Mouse (Mus musculus) hindbrain, embryonic 10.5 days (tissue): ENCODE results near the gene Pcsk4. TPM values are rescaled to one million over a fixed set of nuclear protein-coding genes. Genes with fewer than 3 reads are reported as not detected.

ENCODE experiments used
- DNase-seq: peaks from one replicate; pipeline ENCODE4 v3.0.0-alpha.2; 2017; ENCODE audit warnings: low spot score
- H3K27ac ChIP-seq: fragments of 300-500 bp; sonication (generic); 2 replicates; pipeline ENCODE4 v1.5.1; 2016; ENCODE audit warnings: mild to moderate bottlenecking, moderate library complexity
- H3K27me3 ChIP-seq: fragments of 300-500 bp; sonication (generic); 2 replicates; pipeline ENCODE4 v1.6.1; 2016; ENCODE audit warnings: mild to moderate bottlenecking; ENCODE audit not compliant: poor library complexity, insufficient read depth, severe bottlenecking
- H3K36me3 ChIP-seq: fragments of 300-500 bp; sonication (generic); 2 replicates; pipeline ENCODE4 v1.6.1; 2016; ENCODE audit warnings: mild to moderate bottlenecking, moderate library complexity
- H3K4me1 ChIP-seq: fragments of 300-500 bp; sonication (generic); replicated peaks from 2 replicates; pipeline ENCODE4 v1.6.1; 2016; ENCODE audit warnings: mild to moderate bottlenecking
- H3K4me3 ChIP-seq: fragments of 300-500 bp; sonication (generic); 2 replicates; pipeline ENCODE4 v1.5.1; 2016; ENCODE audit warnings: mild to moderate bottlenecking, moderate library complexity
- H3K9me3 ChIP-seq: fragments of 300-500 bp; sonication (generic); 2 replicates; pipeline ENCODE4 v1.6.1; 2016; ENCODE audit warnings: mild to moderate bottlenecking, moderate library complexity
- whole genome bisulfite sequencing: fragments of 180-500 bp; shearing (Covaris S2); methylation state at CpG from one replicate; pipeline ENCODE4 v1.1.7; 2016; 5-methylcytosine and 5-hydroxymethylcytosine counted together
- polyA plus RNA-seq: library from polyadenylated mRNA; unstranded; fragments of >200 nt; fragmentation: Nextera tagmentation; extraction: Ambion mirVana; gene quantifications from 2 replicates; pipeline ENCODE4 v1.2.1, GENCODE M21; 2016

Pcsk4 gene
- polyA plus RNA-seq, 1 experiment from 2014 or later, result 3.3 TPM

GRCm38 (mm10) chr10:80314494-80315001 is 14.8 kb downstream of the Pcsk4 start:
- Histone ChIP-seq H3K4me1 (peaks cover 66% of the 10 kb centered on the region), H3K36me3 (peaks cover 97% of the 10 kb centered on the region), H3K27me3 (peaks cover 83% of the 10 kb centered on the region), H3K4me3 (0 out of 2 replicates have a peak overlapping the region, but pooled peaks have one; percentile 4), H3K9me3 (no peaks in the 10 kb centered on the region), H3K27ac (no peak overlapping the region)
- WGBS, result 54% methylated on average over 16 of the region's 16 CpGs
- no peak for DNase-seq

GRCm38 (mm10) chr10:80313627-80314201 is 15.6 kb downstream of the Pcsk4 start:
- H3K4me3 ChIP-seq, result peak overlapping the region; percentile 9; the same call in 1 of the 2 replicates
- 0 out of 2 replicates have a peak overlapping the region, but pooled peaks have one; percentile 23 for H3K27ac ChIP-seq
- no peaks in the 10 kb centered on the region for H3K9me3 ChIP-seq
- WGBS, result 59% methylated on average over 20 of the region's 20 CpGs
- peaks cover 89% of the 10 kb centered on the region for H3K27me3 ChIP-seq
- peaks cover 58% of the 10 kb centered on the region for H3K4me1 ChIP-seq
- no peak for DNase-seq
- H3K36me3 ChIP-seq, result peaks cover 99% of the 10 kb centered on the region

GRCm38 (mm10) chr10:80312586-80313504 is 16.5 kb downstream of the Pcsk4 start:
- Histone ChIP-seq H3K27ac (no peak overlapping the region), H3K36me3 (peaks cover 99% of the 10 kb centered on the region), H3K9me3 (no peaks in the 10 kb centered on the region), H3K4me1 (peaks cover 50% of the 10 kb centered on the region), H3K4me3 (0 out of 2 replicates have a peak overlapping the region, but pooled peaks have one; percentile 14), H3K27me3 (peaks cover 89% of the 10 kb centered on the region)
- DNase-seq, result no peak
- 75% methylated on average over 54 of the region's 54 CpGs for WGBS

GRCm38 (mm10) chr10:80311560-80311959 is 17.7 kb downstream of the Pcsk4 start:
- H3K4me3 ChIP-seq, result no peak overlapping the region
- 88% methylated on average over 16 of the region's 16 CpGs for WGBS
- H3K4me1 ChIP-seq, result peaks cover 39% of the 10 kb centered on the region
- no peak overlapping the region for H3K27ac ChIP-seq
- peaks cover 99% of the 10 kb centered on the region for H3K36me3 ChIP-seq
- DNase-seq, result no peak
- peaks cover 89% of the 10 kb centered on the region for H3K27me3 ChIP-seq
- H3K9me3 ChIP-seq, result no peaks in the 10 kb centered on the region

- H3K9me3 ChIP-seq, result no peaks in the 10 kb centered on the region
- H3K4me1 ChIP-seq, result peaks cover 40% of the 10 kb centered on the region
- peaks cover 74% of the 10 kb centered on the region for H3K36me3 ChIP-seq
- DNase-seq, result no peak
- 18% methylated on average over 25 of the region's 25 CpGs for WGBS
- H3K27me3 ChIP-seq, result peaks cover 81% of the 10 kb centered on the region
- no peak overlapping the region for H3K27ac ChIP-seq
- peak overlapping the region; percentile 29 for H3K4me3 ChIP-seq
Observed at GRCm38 (mm10) chr10:80304862-80305261, 24.4 kb downstream of the Pcsk4 start.

GRCm38 (mm10) chr10:80304458-80304857 is 24.8 kb downstream of the Pcsk4 start:
- Histone ChIP-seq H3K27me3 (peaks cover 85% of the 10 kb centered on the region), H3K4me3 (peak overlapping the region; percentile 29), H3K27ac (no peak overlapping the region), H3K4me1 (peaks cover 44% of the 10 kb centered on the region), H3K36me3 (peaks cover 71% of the 10 kb centered on the region), H3K9me3 (no peaks in the 10 kb centered on the region)
- no peak for DNase-seq
- WGBS, result 26% methylated on average over 12 of the region's 12 CpGs

GRCm38 (mm10) chr10:80302471-80302881 is 26.8 kb downstream of the Pcsk4 start:
- peak; percentile 73 for DNase-seq
- Histone ChIP-seq H3K36me3 (peaks cover 51% of the 10 kb centered on the region), H3K27ac (peak overlapping the region; percentile 96), H3K27me3 (peaks cover 92% of the 10 kb centered on the region), H3K4me1 (peaks cover 64% of the 10 kb centered on the region), H3K4me3 (peak overlapping the region; percentile 68), H3K9me3 (no peaks in the 10 kb centered on the region)
- WGBS, result 5% methylated on average over 9 of the region's 9 CpGs

GRCm38 (mm10) chr10:80302082-80302355 is 27.3 kb downstream of the Pcsk4 start:
- H3K27ac ChIP-seq, result peak overlapping the region; percentile 96
- peaks cover 46% of the 10 kb centered on the region for H3K36me3 ChIP-seq
- 51% methylated on average over 5 of the region's 5 CpGs for WGBS
- H3K4me1 ChIP-seq, result peaks cover 68% of the 10 kb centered on the region
- H3K27me3 ChIP-seq, result peaks cover 92% of the 10 kb centered on the region
- H3K9me3 ChIP-seq, result no peaks in the 10 kb centered on the region
- H3K4me3 ChIP-seq, result peak overlapping the region; percentile 68
- DNase-seq, result no peak

- peaks cover 41% of the 10 kb centered on the region for H3K36me3 ChIP-seq
- H3K9me3 ChIP-seq, result no peaks in the 10 kb centered on the region
- H3K27ac ChIP-seq, result peak overlapping the region; percentile 96
- peaks cover 74% of the 10 kb centered on the region for H3K4me1 ChIP-seq
- peak overlapping the region; percentile 68 for H3K4me3 ChIP-seq
- 72% methylated on average over 10 of the region's 10 CpGs for WGBS
- DNase-seq, result no peak
- H3K27me3 ChIP-seq, result peaks cover 92% of the 10 kb centered on the region
Observed at GRCm38 (mm10) chr10:80301256-80302081, 27.8 kb downstream of the Pcsk4 start.

- WGBS, result 11% methylated on average over 11 of the region's 11 CpGs
- H3K4me1 ChIP-seq, result peaks cover 81% of the 10 kb centered on the region
- peak overlapping the region; percentile 96 for H3K27ac ChIP-seq
- peak overlapping the region; percentile 68 for H3K4me3 ChIP-seq
- H3K27me3 ChIP-seq, result peaks cover 84% of the 10 kb centered on the region
- DNase-seq, result peak; percentile 69
- no peaks in the 10 kb centered on the region for H3K9me3 ChIP-seq
- H3K36me3 ChIP-seq, result peaks cover 33% of the 10 kb centered on the region
Observed at GRCm38 (mm10) chr10:80300672-80301181, 28.6 kb downstream of the Pcsk4 start.

GRCm38 (mm10) chr10:80299824-80300223 is 29.5 kb downstream of the Pcsk4 start:
- H3K9me3 ChIP-seq, result no peaks in the 10 kb centered on the region
- H3K27me3 ChIP-seq, result peaks cover 76% of the 10 kb centered on the region
- peak overlapping the region; percentile 96 for H3K27ac ChIP-seq
- no peak for DNase-seq
- H3K4me1 ChIP-seq, result peaks cover 87% of the 10 kb centered on the region
- peaks cover 28% of the 10 kb centered on the region for H3K36me3 ChIP-seq
- 44% methylated on average over 10 of the region's 10 CpGs for WGBS
- H3K4me3 ChIP-seq, result peak overlapping the region; percentile 68

- peak overlapping the region; percentile 96 for H3K27ac ChIP-seq
- whole genome bisulfite sequencing, result 6% methylated on average over 15 of the region's 15 CpGs
- no peak for DNase-seq
Observed at GRCm38 (mm10) chr10:80299301-80299700, 30.0 kb downstream of the Pcsk4 start.

More at GRCm38 (mm10) chr10:80299301-80299700, 30.0 kb downstream of the Pcsk4 start:
- H3K9me3 ChIP-seq, result no peaks in the 10 kb centered on the region
- H3K4me1 ChIP-seq, result peaks cover 88% of the 10 kb centered on the region
- peaks cover 28% of the 10 kb centered on the region for H3K36me3 ChIP-seq
- H3K27me3 ChIP-seq, result peaks cover 71% of the 10 kb centered on the region
- H3K4me3 ChIP-seq, result peak overlapping the region; percentile 68
